Mouse (Mus musculus): ENCODE data around the gene Id1.

- no peak for TF ChIP-seq POLR2A (IDR thresholded peaks at IDR 0.05; ENCODE audit: low read depth, low read length)
- no peak for TF ChIP-seq CTCF (IDR thresholded peaks at IDR 0.05; ENCODE audit: extremely low read depth, insufficient read length, insufficient replicate concordance, low read depth, low read length)
Measured at GRCm38 (mm10) chr2:152700138-152700537, 35.9 kb upstream of the Id1 start.

All from small intestine, adult 2 months (tissue).